Mouse (Mus musculus) embryonic facial prominence, embryonic 12.5 days (tissue): ENCODE results near the gene Gm7929. TPM values are rescaled to one million over a fixed set of nuclear protein-coding genes. Genes with fewer than 3 reads are reported as not detected.
"Not testable (repeated sequence)": the region's sequence is repeated elsewhere in the genome, so short reads cannot be mapped to it uniquely, and the experiment has no call there.

Source experiments
- ATAC-seq: fragments of 200-750 bp; cut with Nextera tagmentation; 2 replicates; pipeline ENCODE4 v1.8.0; 2017; ENCODE audit not compliant: insufficient number of reproducible peaks, insufficient read depth, low FRiP score, low TSS enrichment
- H3K27ac ChIP-seq: fragments of 300-500 bp; sonication (generic); 2 replicates; pipeline ENCODE4 v1.5.1; 2016; ENCODE audit warnings: mild to moderate bottlenecking
- H3K27me3 ChIP-seq: fragments of 300-500 bp; sonication (generic); 2 replicates; pipeline ENCODE4 v1.6.1; 2016; ENCODE audit warnings: mild to moderate bottlenecking, moderate library complexity
- H3K36me3 ChIP-seq: fragments of 300-500 bp; sonication (generic); 2 replicates; pipeline ENCODE4 v1.6.1; 2016; ENCODE audit warnings: mild to moderate bottlenecking
- H3K4me1 ChIP-seq: fragments of 300-500 bp; sonication (generic); 2 replicates; pipeline ENCODE4 v1.6.1; 2016
- H3K4me2 ChIP-seq: fragments of 300-500 bp; sonication (generic); replicated peaks from 2 replicates; pipeline ENCODE4 v1.6.1; 2016; ENCODE audit warnings: mild to moderate bottlenecking, moderate library complexity
- H3K4me3 ChIP-seq: fragments of 300-500 bp; sonication (generic); 2 replicates; pipeline ENCODE4 v1.5.1; 2016; ENCODE audit warnings: mild to moderate bottlenecking
- H3K9ac ChIP-seq: fragments of 300-500 bp; sonication (generic); 2 replicates; pipeline ENCODE4 v1.6.1; 2016; ENCODE audit warnings: mild to moderate bottlenecking, moderate library complexity
- H3K9me3 ChIP-seq: fragments of 300-500 bp; sonication (generic); 2 replicates; pipeline ENCODE4 v1.6.1; 2016; ENCODE audit warnings: mild to moderate bottlenecking, moderate library complexity
- WGBS: fragments of 180-500 bp; shearing (Covaris S2); methylation state at CpG from one replicate; pipeline ENCODE4 v1.1.7; 2016; 5-methylcytosine and 5-hydroxymethylcytosine counted together
- polyA plus RNA-seq: library from polyadenylated mRNA; unstranded; fragments of >200 nt; fragmentation: Nextera tagmentation; extraction: Ambion mirVana; gene quantifications from 2 replicates; pipeline ENCODE4 v1.2.1, GENCODE M21; 2016

Gm7929 gene
- not detected in 2 replicates for polyA plus RNA-seq

DNA sequence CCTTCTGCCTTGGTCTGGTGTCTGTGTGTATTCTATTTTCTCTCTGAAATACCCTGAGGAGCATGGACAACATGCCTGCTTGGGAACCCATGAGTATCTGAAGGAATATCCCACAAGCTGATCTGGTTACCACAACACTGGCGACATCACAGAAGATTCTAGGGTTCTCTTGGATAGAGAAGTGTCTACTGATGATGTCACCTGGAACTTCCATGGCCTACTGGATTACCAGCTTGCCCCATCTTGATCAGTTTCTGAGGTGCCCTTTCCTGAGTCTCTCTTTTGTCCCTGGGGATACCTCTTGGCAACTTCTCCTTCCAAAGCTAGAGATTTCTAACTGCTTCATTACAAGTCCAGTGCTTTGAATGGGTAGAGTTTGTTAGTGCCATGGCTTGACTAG is at the start of gene Gm7929:
Gene Gm7929 (minus strand): TSS at position 101 of the 400 bp plus-strand sequence.
- not testable (repeated sequence) for H3K9ac ChIP-seq, H3K4me2 ChIP-seq, H3K4me3 ChIP-seq, ATAC-seq, H3K4me1 ChIP-seq, H3K27me3 ChIP-seq, H3K36me3 ChIP-seq, H3K27ac ChIP-seq, H3K9me3 ChIP-seq
- 64% methylated on average over 1 of the region's 1 CpGs for WGBS

DNA sequence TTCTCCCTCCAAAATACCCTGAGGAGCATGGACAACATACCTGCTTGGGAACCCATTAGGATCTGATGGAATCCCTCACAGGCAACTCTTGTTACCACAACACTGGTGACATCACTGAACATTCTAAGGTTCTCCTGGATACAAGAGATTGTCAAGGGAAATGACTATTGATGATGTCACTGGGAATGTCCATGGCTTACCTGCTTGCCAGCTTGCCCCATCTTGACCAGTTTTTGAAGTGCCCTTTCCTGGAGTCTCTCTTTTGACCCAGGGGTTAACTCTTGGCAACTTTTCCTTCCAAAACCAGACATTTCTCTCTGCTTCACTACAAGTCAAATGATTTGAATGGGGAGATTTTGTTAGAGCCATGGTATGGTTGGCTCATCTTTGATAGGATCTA is 21.9 kb upstream of the Gm7929 start, which contains the start of gene Gm47189:
Gene Gm47189 (minus strand): TSS at position 101 of the 400 bp plus-strand sequence.
- H3K4me3 ChIP-seq, H3K9ac ChIP-seq, H3K36me3 ChIP-seq, ATAC-seq, H3K27me3 ChIP-seq, H3K4me1 ChIP-seq, H3K27ac ChIP-seq, H3K9me3 ChIP-seq, H3K4me2 ChIP-seq: not testable (repeated sequence)

DNA sequence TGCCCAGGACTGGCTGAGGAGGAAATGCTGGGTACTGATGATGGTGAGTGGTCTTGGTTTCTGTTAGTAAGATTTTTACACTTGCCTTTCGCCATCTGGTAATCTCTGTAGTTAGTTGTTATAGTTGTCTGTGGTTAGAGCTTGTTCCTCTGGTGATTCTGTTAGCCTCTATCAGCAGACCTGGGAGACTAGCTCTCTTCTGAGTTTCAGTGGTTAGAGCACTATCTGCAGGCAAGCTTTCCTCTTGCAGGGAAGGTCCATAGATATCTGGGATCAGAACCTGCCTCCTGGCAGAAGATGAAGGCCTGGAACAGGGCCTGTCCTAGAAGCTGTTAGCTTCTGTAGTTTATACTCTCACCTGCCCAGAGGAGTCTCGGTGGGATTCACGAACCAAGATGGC is 5.5 kb upstream of the Gm7929 start:
- not testable (repeated sequence) for H3K4me2 ChIP-seq, H3K4me3 ChIP-seq, H3K9ac ChIP-seq, H3K27ac ChIP-seq, ATAC-seq, H3K36me3 ChIP-seq, H3K27me3 ChIP-seq, H3K4me1 ChIP-seq, H3K9me3 ChIP-seq
- 88% methylated on average over 2 of the region's 3 CpGs for WGBS

DNA sequence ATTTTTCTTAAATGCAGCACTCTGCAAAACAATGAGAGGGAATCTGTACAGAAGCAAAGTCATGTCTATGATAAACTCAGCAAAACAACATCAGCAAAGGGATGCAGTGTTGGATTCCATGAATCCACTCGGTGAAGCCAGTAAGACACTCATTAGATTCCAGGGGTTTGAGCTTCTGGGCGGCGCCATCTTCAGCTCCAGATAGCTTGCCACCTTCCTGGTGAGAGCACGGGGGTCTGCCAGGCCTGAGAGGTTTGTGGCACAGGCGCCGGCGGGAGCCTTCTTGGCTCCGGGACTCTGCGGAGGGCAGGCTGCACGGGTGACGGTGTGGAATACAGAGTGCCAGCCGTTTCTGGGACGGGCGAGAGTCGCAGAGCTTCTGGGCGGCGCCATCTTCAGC is 27.0 kb downstream of the Gm7929 start:
- H3K9me3 ChIP-seq, H3K4me1 ChIP-seq, H3K27ac ChIP-seq, H3K4me2 ChIP-seq, H3K36me3 ChIP-seq, H3K9ac ChIP-seq, ATAC-seq, H3K4me3 ChIP-seq, H3K27me3 ChIP-seq: not testable (repeated sequence)
- 70% methylated on average over 17 of the region's 17 CpGs for WGBS

DNA sequence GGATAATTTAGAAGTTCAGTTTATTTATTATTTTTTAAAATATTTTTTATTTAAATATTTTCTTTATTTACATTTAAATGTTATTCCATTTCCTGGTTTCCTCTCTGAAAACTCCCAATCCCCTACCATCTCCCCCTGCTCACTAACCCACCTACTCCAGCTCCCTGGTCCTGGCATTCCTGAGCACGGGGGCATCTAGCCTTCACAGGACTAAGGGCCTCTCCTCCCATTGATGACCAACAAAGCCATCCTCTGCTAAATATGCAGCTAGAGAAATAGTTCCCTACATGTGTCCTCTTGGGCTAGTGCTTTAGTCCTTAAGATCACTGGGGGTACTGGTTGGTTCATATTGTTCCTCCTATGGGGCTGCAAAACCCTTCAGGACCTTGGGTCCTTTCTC is 33.2 kb downstream of the Gm7929 start:
- H3K4me1 ChIP-seq, H3K9ac ChIP-seq, H3K4me3 ChIP-seq, H3K27ac ChIP-seq, ATAC-seq, H3K36me3 ChIP-seq, H3K4me2 ChIP-seq, H3K27me3 ChIP-seq, H3K9me3 ChIP-seq: not testable (repeated sequence)
- 82% methylated on average over 1 of the region's 1 CpGs for WGBS

DNA sequence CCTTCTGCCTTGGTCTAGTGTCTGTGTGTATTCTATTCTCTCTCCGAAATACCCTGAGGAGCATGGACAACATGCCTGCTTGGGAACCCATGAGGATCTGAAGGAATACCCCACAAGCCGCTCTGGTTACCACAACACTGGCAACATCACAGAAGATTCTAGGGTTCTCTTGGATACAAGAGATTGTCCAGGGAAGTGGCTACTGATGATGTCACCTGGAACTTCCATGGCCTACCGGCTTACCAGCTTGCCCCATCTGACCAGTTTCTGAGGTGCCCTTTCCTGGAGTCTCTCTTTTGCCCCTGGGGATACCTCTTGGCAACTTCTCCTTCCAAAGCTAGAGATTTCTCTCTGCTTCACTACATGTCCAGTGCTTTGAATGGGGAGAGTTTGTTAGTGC is 48.6 kb downstream of the Gm7929 start, which contains the start of gene Gm8068:
Gene Gm8068 (minus strand): TSS at position 101 of the 400 bp plus-strand sequence.
- not testable (repeated sequence) for H3K9me3 ChIP-seq, ATAC-seq, H3K4me3 ChIP-seq, H3K36me3 ChIP-seq, H3K27me3 ChIP-seq, H3K9ac ChIP-seq, H3K4me2 ChIP-seq, H3K4me1 ChIP-seq, H3K27ac ChIP-seq
- WGBS = no CpG with 5 or more reads among the region's 3 CpGs

Other genes starting within 250 kb of the Gm7929 start
- not detected in 2 replicates for gene Gm7970, start 195.0 kb downstream of the Gm7929 start, polyA plus RNA-seq
- gene 1700049E17Rik2, start 177.4 kb downstream of the Gm7929 start, polyA plus RNA-seq = not detected in 2 replicates
- not detected in 2 replicates for gene Gm3072, start 126.0 kb downstream of the Gm7929 start, polyA plus RNA-seq
- not detected in 2 replicates for gene Gm3676, start 104.1 kb downstream of the Gm7929 start, polyA plus RNA-seq
- not detected in 2 replicates for gene Gm8068, start 48.7 kb downstream of the Gm7929 start, polyA plus RNA-seq
- not detected in 2 replicates for gene Gm47189, start 21.8 kb upstream of the Gm7929 start, polyA plus RNA-seq
- gene Gm7980, start 156.7 kb upstream of the Gm7929 start, polyA plus RNA-seq = not detected in 2 replicates
- not detected in 2 replicates for gene 1700049E17Rik1, start 174.3 kb upstream of the Gm7929 start, polyA plus RNA-seq
- gene 1700024B05Rik, start 193.4 kb upstream of the Gm7929 start, polyA plus RNA-seq = not detected in 2 replicates
- not detected in 2 replicates for gene Gm6401, start 217.3 kb upstream of the Gm7929 start, polyA plus RNA-seq
- gene Gm3543, start 232.7 kb upstream of the Gm7929 start, polyA plus RNA-seq = not detected in 2 replicates